Mouse (Mus musculus): ENCODE data around the gene Arhgef1.
"Not testable (repeated sequence)": the region's sequence is repeated elsewhere in the genome, so short reads cannot be mapped to it uniquely, and the experiment has no call there.

The Arhgef1 gene

DNA sequence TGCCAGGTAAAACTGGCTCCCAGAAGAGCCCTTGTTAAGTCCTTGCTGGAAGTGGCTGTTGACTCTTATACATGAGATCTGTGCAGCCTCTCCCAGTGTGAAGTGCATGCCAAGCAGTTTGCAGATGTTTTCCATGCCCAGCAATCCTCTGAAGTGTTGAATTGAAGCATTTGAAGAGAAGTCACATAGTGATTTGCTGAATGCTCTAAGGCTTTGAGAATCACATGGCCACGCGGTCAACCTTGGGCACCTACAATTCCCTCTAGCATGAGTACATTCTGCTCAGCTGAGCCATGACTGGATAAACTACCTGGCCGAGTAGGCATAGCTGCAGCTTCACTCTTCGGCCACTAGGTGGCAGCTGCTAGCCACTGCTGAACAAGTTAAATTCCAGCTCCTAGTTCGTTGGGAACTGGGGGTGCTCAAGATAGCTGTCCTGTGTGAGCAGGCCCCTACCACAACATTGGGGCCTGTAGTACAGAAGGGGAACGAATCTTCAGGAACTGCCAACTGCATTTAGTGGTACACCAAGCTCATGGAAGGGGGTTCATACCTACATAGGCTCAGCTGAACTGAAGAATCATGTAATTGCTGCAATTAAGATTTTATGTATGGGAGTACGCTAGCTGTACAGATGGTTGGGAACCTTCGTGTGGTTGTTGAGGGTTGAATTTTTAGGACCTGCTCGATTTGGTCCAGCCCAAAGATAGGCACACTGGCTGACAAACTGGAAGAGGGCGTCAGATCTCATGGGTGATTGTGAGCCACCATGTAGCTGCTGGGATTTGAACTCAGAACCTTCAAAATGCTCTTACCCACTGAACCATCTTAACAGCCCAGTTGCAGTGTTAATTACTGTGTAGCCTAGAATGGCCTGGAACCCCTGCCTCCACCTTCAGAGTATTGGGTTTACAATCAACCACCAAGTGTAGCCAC lies 12.2 kb upstream of the Arhgef1 start:
- peak; percentile 82 for DNase-seq

DNA sequence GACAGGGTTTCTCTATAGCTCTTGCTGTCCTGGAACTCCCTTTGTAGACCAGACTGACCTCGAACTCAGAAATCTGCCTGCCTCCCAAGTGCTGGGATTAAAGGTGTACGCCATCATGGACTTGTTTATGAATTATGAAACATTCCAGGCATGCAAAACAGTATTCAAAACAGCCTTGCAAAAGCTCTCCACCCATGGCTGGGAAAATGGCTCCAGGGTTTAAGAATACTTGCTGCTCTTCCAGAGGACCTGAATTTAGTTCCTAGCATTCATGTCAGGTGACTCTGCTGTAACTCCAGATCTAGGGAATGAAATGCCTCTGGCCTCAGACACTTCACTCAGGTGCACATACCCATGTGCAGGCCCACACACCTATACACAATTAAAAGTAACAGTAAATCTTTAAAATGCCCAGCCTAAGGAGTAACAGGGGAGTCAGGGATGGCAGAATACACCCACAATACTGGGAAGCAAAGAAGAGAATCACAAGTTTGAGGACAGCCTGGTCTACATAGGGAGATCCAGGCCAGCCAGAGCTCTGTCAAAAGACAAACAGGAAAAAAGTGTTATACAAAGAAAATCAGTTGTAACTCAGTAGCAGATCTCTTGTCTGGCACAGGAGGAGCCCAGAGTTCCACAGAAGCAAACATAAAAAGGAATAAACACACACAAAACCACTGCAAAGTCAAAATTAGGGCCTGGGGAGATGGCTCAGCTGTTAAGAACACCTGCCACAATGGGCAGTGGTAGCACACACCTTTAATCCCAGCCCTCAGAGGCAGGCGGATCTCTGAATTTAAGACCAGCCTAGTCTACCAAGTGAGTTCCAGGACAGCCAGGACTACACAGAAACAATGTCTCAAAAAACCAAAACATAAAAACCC lies 11.2 kb upstream of the Arhgef1 start:
- DNase-seq: no peak

DNA sequence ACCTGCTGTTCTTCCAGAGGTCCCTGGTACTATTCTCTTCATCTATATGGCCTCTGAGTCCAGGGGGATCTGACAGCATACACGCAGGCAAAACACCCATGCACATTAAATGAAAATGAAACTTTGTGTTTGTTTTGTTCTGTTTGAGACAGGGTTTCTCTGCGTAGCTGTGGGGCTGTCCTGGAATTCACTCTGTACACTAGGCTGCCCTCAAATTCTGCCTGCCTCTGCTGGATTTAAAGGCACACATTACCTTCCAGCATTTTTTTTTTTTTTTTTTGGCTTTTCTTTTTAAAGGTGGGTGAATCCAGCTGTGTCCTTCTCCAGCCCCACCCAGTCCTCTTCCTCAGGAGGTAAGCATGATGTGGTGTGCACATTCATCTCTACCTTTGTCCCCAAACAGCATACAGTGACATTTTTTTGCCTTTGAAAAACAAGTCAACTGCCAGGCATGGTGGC lies 10.6 kb upstream of the Arhgef1 start:
- DNase-seq: no peak

DNA sequence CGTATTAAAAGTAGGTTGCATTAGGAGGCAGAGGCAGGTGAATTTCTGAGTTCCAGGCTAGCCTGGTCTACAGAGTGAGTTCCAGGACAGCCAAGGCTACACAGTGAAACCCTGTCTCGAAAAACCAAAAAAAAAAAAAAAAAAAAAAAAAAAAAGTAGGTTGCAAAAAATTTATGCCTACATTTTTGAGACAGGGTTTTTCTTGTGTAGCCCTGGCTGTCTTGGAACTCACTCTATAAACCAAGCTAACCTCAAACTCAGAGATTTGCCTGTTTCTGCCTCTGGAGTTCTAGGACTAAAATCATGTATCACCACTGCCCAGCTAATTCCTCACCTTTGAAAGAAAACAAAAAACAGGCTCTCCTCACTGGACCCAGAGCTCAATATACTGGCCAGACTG lies 7.0 kb upstream of the Arhgef1 start:
- not testable (repeated sequence) for DNase-seq

DNA sequence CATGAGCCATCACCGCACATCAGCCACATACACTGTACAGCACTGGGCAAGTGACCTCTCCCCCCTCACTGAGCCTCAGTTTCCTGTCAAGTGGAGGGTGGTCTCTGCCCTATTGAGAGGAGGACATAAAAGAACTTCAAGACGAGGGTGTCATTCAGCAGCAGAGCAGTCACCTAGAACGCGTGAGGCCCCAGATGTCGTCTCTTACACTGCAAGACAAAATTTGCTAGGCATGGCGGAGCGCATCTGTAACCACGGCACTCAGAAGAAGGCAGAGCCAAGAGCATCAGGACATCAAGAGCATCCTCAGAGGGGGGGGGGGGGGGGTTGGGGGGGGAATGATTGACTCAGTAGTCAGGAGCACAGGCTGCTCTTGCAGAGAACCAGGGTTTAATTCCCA lies 6.4 kb upstream of the Arhgef1 start:
- DNase-seq: no peak

DNA sequence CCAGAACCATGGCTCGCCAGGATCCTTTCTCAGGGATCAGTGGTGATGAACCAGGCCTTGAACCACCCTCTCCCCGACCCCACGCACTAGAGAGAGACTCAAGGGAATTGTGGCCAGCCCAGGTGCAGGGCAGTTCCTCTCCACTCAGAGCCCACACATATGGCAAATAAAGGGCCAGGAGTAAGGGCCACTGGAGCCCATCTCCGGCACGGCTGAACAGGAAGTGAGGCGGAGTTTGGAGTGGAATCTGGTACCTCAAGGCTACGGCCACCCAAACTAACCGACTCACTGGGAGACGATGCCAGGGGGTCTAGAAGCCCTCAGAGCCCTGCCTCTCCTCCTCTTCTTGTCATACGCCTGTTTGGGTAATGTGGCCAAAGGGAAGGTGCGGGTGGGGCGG lies 5.5 kb upstream of the Arhgef1 start, which contains the start of gene Cd79a:
Gene Cd79a (plus strand): TSS at position 158 of the 400 bp plus-strand sequence.
- no peak for DNase-seq

DNA sequence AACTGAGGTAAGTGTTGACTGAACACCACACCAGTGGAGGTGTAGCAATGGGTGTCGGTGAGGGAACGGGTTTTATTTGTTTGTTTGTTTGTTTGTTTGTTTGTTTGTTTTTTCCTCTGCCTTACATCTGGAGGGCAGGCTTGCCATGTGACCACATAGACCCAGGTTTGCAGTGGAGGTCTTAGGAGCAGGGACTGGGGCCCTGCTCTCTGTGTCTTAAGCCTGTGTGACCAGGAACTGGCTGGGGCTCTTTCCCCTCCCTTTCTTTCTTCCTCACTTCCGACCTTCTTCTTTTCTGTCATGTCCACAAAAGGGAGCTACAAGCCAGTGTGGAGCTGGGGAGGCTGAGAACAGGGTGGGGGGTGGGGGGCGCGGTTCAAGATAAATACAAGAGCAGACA lies 4.8 kb upstream of the Arhgef1 start:
- DNase-seq: no peak

DNA sequence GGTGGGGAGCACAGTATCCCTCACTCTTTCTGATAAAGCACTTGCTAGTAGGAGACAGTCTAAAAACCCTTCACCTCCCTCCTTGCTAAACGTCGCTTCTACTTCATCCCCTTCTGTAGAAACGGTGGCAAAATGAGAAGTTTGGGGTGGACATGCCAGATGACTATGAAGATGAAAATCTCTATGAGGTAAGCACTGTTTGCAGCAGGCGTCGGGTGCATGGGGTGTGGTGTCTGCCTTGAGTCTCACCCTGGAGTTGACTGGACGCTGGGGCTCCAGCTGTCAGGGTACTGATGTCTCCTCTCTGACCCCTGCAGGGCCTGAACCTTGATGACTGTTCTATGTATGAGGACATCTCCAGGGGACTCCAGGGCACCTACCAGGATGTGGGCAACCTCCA lies 1.6 kb upstream of the Arhgef1 start:
- DNase-seq: no peak

DNA sequence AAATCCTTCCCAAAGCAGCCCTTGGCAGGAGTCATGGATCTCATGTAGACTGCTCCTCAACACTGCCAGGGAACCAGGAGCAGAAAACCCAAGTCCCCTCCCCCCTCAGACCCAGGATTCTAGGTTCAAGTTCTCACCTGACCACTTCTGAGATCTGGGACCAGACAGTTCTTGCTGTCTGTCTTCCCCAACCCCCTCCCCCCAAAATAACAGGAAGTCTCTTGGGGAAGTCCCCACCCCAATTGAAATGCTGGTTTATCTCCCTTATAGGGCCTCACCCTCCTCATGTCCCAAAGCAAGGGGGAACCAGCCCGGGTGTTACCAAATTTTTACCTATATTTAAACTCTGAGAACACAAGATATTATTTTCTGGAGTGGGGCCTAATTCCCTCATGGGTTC lies 870 bp upstream of the Arhgef1 start:
- DNase-seq: no peak

DNA sequence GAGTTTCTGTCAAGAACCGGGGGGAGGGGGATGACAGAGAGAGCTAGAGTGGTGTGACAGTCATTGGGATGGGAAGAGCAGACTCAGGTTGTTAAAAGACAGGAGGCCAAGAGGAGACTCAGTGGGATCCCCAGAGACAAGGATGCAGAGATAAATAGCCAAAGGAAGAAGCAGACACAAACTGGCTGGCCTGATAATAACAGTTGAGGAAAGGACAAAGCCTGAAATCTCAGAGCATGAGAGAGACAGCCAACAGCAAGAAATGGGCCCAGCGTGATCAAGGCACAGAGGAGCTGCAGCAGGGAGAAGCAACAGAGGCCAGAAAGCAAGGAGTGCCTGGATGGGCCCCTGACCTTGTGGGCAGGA lies 465 bp upstream of the Arhgef1 start:
- no peak for DNase-seq

DNA sequence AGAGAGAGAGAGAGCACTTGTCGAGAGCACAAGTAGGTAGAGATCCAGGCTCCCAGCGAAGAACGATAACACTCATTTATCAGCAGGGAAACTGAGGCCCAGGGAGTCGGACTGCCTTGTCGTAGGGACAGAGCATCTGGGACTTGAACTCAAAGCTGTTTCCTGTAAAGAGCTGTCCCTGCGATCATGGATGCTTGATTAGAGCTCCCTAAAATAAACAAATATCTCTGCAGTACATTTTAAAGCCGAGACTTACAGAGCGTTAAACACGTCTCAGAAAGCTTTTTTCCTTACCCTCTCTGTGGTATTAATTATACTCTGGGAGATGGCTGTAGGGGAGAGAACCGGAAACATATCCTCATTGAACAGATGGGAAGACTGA lies 723 bp downstream of the Arhgef1 start:
- no peak for DNase-seq

DNA sequence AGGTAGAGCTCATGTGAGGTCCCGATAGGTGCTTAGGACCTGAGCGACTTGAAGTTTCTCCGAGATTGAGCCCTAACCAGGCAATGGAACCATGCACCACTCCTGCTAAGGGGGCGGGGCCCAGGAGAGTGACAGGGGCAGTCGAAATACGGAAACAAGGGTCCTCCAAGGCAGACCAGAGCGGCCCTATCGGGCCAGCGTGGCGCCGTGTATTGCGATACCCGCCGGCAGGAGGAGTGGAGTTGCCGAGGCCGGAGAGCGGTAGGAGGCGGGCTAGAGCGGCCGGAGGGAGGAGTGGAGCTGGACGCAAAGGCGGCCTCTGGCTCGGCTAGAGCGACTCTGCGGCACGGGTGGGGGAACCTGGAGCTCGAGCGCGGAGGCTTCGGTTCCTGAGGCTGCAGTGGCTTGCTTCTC lies 1.4 kb downstream of the Arhgef1 start:
- DNase-seq: peak; percentile 99

DNA sequence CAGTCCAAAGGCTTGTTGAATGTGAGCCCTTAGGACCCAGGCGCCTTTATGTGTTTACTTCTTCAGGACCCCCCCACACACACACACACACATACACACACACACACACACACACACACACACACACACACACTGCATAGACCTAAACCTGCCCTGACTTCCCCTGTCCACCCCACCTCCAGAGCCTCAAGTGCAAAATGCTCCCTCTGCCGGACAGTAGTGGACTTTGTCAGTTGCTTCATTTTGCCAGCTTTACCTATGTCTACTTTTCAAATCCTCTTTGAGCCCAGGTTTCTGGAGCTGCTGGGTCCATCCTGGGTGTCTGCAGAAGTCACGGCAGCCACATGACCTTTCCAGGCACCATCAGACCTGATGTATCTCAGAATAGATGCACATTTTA lies 2.2 kb downstream of the Arhgef1 start:
- DNase-seq: peak; percentile 82

DNA sequence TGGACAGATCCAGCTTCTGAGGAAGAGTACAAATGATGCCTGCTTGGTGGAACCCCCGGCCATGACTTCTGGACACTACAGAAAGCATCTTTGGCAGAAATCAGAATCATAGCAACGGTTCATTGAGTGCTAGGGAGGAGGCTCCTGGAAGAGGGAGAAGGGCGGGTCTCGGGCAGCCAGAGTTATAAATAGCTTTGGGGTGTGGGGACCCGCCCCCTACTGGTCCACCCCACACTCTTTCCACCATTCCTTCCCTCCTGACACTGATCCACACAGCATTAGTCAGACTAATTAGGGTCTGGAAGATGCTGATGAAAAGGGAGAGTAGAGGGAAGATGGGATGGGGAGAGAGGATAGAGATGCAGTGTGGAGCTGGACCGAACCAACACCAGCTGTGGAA lies 3.8 kb downstream of the Arhgef1 start:
- no peak for DNase-seq

DNA sequence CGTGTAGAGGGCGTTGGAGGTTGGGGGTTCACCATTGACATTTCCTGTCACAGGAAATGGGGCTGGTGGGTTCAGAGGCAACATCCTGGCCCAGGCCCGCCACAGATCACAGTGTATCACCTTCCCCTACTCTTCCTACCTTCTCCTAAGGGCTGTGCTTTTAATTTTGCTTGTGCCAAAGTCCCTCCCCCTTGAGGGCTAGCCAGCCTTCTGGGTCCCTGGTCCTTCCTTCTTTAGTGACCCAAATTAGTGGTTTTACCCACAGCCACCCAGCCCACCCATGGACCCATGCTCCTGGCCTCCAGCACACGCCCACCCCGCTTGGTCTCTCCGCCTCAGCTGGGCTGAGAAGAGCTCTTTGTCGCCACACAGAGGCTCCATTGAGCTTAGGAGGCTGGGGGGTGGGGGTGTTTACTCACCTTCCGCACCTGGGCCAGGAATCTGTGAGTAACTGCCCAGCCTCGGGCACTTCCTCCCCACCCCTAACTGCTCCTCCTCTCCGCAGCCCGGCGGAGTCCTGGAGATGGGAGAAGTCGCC lies 4.6 kb downstream of the Arhgef1 start:
- DNase-seq: no peak

DNA sequence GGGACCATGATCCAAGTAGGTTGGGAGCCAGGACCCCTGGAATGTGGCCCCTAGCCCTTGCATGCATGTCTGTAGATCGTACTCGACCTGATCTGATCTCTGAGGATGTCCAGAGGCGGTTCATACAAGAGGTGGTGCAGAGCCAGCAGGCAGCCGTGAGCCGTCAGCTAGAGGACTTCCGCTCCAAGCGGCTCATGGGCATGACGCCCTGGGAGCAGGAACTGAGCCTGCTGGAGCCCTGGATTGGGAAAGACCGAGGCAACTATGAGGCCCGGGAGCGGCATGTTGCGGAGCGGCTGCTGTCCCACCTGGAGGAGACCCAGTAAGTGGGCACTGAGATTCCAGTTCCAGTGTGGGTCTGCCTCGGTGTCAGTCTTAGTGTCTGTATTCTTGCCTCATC lies 9.8 kb downstream of the Arhgef1 start:
- DNase-seq: no peak

DNA sequence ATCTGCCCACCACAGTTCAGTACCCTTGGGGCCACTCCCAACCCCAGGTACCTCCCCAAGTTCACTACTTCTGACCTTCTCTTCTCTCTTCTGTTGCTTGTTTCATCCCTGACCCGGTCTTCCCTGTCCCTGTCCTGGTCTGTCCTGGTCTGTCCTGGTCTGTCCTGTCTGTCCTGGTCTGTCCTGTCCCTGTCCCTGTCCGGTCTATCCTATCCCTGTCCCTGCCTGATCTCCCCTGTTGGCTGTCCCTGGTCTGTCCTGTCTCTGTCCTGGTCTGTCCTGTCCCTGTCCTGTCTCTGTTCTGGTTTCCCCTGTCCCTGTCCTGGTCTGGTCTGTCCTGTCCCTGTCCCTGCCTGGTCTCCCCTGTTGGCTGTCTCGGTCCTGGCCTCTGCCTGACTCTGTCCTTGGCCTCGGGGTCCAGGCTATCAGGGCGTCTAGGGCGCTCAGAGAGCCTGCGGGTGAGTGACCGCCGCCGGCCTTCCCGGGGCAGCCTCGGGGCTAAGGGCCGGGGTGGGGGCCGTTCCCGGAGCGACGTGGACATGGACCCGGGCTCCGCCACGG lies 16.1 kb downstream of the Arhgef1 start:
- no peak for DNase-seq

DNA sequence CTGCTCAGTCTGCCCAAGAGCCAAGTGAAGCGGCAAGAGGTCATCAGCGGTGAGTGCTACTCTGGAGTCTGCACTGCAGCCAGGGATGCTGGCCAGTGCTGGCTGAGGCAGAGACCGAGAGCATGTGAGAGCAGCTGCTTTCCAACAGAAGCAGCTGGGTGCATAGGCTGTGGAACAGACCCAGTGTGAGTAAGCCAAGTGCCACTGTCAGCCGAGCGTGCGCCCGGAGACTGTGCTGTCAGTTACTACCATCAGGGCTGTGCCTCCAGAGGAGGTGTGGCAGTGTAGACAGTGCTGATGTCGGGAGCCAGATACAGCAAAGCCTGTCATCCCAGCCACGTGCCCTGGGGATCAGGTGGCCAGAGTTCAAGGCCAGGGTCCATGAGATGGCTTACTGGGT lies 17.0 kb downstream of the Arhgef1 start:
- DNase-seq: no peak

DNA sequence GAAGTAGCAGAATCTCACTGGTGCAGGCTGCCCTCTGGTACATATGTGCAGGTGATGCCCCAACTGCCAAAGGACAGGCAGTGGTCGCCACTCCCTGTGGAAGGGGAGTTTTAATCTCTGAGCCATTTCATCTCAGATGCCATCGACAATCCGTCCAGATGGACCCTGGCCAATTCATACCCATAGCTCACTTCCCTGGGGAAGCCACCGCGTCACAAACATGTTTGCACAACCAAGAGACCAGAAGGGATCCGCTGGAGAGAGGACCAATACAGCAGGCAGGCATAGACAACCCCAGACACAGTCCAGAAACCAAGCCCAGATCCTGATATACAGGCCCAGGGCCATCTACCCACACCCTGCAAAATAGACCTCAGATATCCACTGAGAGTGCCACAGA lies 27.8 kb downstream of the Arhgef1 start:
- no peak for DNase-seq

DNA sequence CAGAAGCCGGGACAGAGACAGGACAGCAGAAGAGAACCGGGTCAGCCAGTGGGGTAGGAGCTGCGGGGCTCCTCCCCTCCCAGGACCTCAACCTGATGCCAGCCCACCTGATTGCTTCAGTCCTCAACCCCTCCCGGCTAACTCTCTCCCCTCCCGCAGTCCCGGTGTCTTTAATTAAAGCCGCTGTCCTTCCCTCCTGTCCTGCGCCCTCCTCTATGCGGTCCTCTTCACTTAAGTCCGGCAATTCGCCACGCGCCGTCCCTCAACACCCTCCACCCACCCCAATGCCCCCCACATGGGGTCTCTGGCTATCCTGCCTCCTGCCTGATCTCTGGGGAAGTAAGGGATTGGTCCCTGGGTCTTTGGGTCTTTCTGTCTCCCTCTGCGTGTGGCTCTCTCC lies 28.9 kb downstream of the Arhgef1 start:
- no peak for DNase-seq

DNA sequence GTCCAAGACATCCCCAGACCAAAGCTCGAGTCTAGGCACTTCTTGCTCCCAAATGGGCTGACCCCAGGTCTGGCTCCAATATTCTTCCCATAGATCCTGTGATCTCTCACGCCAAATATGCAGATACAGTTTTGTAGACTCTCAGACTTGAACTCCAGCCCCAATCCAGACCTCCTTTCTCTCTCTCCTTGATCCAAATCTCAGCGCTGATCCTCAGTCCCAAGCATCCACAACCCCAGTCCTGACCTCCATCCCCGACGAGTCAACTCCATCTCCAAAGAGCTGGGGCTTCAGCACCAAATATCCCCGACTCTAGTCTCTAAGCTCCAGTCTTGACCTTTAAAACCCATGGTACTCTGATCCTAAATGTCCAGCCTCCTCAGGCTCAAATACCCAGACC lies 40.9 kb downstream of the Arhgef1 start:
- no peak for DNase-seq

DNA sequence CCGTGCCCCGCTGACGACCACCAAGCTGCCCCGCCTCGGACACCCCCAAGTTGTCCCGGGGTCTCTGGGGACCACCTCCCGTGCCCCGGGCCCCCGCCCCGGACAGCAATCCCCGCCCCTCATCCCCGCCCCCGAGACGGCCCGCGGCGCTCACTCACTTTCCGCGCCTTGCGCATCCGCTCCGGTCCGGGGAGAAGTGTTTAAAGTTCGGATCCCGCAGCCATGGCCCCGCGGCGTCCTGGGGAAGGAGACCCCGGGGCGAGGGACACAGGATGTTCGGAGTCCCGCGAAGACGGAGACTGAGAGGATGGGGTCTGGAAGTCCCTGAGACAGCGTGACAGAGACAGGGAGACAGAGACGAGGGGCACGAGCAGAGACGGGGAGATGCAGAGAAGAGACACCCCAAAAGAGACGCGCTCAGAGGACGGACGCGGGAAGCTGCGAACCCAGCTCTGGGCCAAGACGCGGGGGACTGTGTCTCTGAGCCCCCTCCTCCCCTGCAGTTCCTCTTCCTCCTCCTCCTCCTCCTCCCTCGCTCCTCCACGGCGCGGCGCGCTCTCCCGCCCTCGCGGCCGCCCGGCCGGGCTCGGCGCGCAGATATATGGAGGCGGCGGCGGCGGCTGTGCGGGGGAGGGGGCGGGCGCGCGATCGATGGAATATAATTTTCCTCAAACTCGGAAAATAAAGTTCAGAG lies 41.7 kb downstream of the Arhgef1 start, which contains the start of gene Gm4881:
Gene Gm4881 (minus strand): TSS at position 238 of the 694 bp plus-strand sequence.
- no peak for DNase-seq
